Mouse (Mus musculus): ENCODE measurements around the gene Pde8a. TPM values are rescaled to one million over a fixed set of nuclear protein-coding genes. Genes with fewer than 3 reads are reported as not detected.

Gene Pde8a
- 1.5 and 1.9 TPM in 2 replicates for polyA plus RNA-seq (2015; fragmentation: Nextera tagmentation; extraction: Ambion mirVana)

GRCm38 (mm10) chr7:81213347-81214152 is at the start of gene Pde8a:
Pde8a (plus strand) TSS chr7:81213596.
- H3K4me2 ChIP-seq, result peak within 1 kb of the TSS; percentile 64
- peaks cover 23% of the 10 kb centered on the region for H3K4me1 ChIP-seq
- peak within 1 kb of the TSS; percentile 43 for H3K9ac ChIP-seq
- no peak within 1 kb of the TSS for H3K27ac ChIP-seq
- WGBS, result 1% methylated on average over 108 of the region's 128 CpGs
- peaks cover 78% of the 10 kb centered on the region for H3K27me3 ChIP-seq
- no peaks in the 10 kb centered on the region for H3K9me3 ChIP-seq (replicated peaks)
- no peaks in the 10 kb centered on the region for H3K36me3 ChIP-seq (ENCODE audit: poor library complexity, severe bottlenecking)
- H3K4me3 ChIP-seq, result peak within 1 kb of the TSS; percentile 42
- peak; percentile 25; the same call in 1 of the 2 replicates for ATAC-seq

- ATAC-seq, result no peak
- Histone ChIP-seq H3K4me3 (no peak overlapping the region), H3K36me3 (ENCODE audit: poor library complexity, severe bottlenecking) (no peaks in the 10 kb centered on the region), H3K27ac (no peak overlapping the region), H3K4me1 (no peaks in the 10 kb centered on the region), H3K27me3 (no peaks in the 10 kb centered on the region), H3K9me3 (replicated peaks) (no peaks in the 10 kb centered on the region), H3K9ac (no peak overlapping the region), H3K4me2 (no peak overlapping the region)
- WGBS, result 70% methylated on average over 7 of the region's 7 CpGs
Measured at GRCm38 (mm10) chr7:81164411-81164810, 49.0 kb upstream of the Pde8a start.

DNA sequence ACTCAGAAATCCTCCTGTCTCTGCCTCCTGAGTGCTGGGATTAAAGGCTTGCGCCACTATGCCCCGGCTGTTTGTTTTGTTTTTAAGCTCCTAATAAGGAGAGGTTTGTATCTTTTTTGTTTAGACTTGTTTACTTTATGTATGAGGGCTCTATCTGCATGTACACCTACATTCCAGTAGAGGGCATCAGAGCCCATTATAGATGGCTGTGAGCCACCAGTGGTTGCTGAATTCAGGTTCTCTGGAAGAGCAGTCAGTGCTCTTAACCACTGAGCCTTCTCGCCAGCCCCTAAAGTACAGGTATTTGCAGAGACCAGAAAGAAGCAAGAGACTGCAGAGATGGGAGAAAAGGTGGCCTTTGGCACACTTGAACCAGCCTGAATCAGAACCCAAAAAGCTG is 46.3 kb upstream of the Pde8a start:
- H3K27me3 ChIP-seq, result no peaks in the 10 kb centered on the region
- H3K9ac ChIP-seq, result no peak overlapping the region
- H3K4me1 ChIP-seq, result no peaks in the 10 kb centered on the region
- H3K4me3 ChIP-seq, result no peak overlapping the region
- 0 out of 2 replicates have a peak, but pooled peaks have one; percentile 51 for ATAC-seq
- H3K36me3 ChIP-seq (ENCODE audit: poor library complexity, severe bottlenecking), result no peaks in the 10 kb centered on the region
- no peak overlapping the region for H3K4me2 ChIP-seq
- no peaks in the 10 kb centered on the region for H3K9me3 ChIP-seq (replicated peaks)
- WGBS, result 38% methylated on average over 3 of the region's 3 CpGs
- H3K27ac ChIP-seq, result no peak overlapping the region

DNA sequence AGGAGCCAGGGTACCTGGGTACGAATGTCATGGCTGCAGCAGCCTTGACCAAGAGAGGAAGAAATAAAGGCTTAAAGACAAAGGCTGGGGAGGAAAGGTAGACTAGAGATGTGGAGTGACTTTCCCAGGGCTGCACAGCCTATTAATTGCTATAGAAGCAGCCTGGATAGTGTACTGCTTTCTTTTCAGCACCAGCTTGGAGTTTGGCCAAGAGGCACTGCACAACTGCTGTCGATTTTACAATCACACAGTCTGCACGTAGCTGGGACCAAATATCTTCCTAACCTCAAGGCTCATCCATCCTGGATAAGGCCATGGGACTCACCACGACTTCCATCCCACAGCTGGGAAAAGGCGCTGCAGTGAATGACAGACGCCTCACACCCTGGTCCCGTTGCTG is 44.0 kb upstream of the Pde8a start:
- ATAC-seq, result no peak

GRCm38 (mm10) chr7:81173931-81174330 is 39.5 kb upstream of the Pde8a start:
- Histone ChIP-seq H3K4me3 (no peak overlapping the region), H3K36me3 (ENCODE audit: poor library complexity, severe bottlenecking) (no peaks in the 10 kb centered on the region)
- WGBS, result 94% methylated on average over 2 of the region's 2 CpGs

More for the DNA sequence above, 44.0 kb upstream of the Pde8a start:
- H3K36me3 ChIP-seq (ENCODE audit: poor library complexity, severe bottlenecking), result no peaks in the 10 kb centered on the region
- no peak overlapping the region for H3K4me3 ChIP-seq
- H3K9me3 ChIP-seq (replicated peaks), result peaks cover 8% of the 10 kb centered on the region; the same call in 1 of the 2 replicates
- no peak overlapping the region for H3K4me2 ChIP-seq
- no peaks in the 10 kb centered on the region for H3K27me3 ChIP-seq
- H3K9ac ChIP-seq, result no peak overlapping the region
- WGBS, result 75% methylated on average over 7 of the region's 7 CpGs
- H3K4me1 ChIP-seq, result no peaks in the 10 kb centered on the region
- H3K27ac ChIP-seq, result no peak overlapping the region

DNA sequence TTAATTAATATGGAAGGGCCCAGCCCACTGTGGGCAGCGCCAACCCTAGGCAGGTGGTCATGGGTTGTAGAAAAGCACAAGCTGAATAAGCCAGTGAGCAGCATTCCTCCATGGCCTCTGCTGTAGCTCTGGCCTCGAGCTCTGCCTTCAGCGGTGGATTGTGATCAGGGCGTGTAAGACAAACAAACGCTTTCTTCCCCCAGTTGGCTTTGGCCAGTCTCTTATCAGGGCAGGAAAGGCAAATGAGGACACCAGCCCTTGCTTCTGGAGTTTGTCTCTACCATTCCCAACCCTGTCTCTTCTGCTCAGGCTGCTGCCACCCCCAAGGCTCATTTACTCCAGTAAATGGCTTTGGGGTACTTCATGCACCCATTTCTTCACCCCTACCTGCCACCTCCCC is 38.7 kb upstream of the Pde8a start:
- Histone ChIP-seq H3K27me3 (no peaks in the 10 kb centered on the region), H3K4me3 (no peak overlapping the region), H3K4me1 (no peaks in the 10 kb centered on the region), H3K27ac (no peak overlapping the region), H3K36me3 (ENCODE audit: poor library complexity, severe bottlenecking) (no peaks in the 10 kb centered on the region), H3K9ac (no peak overlapping the region), H3K4me2 (no peak overlapping the region), H3K9me3 (replicated peaks) (peaks cover 8% of the 10 kb centered on the region; the same call in 1 of the 2 replicates)
- WGBS, result 92% methylated on average over 5 of the region's 5 CpGs
- ATAC-seq, result no peak

More at GRCm38 (mm10) chr7:81173931-81174330, 39.5 kb upstream of the Pde8a start:
- no peak overlapping the region for H3K9ac ChIP-seq
- H3K4me2 ChIP-seq, result no peak overlapping the region
- H3K27me3 ChIP-seq, result no peaks in the 10 kb centered on the region
- ATAC-seq, result no peak
- H3K27ac ChIP-seq, result no peak overlapping the region
- no peaks in the 10 kb centered on the region for H3K4me1 ChIP-seq
- peaks cover 8% of the 10 kb centered on the region; the same call in 1 of the 2 replicates for H3K9me3 ChIP-seq (replicated peaks)

DNA sequence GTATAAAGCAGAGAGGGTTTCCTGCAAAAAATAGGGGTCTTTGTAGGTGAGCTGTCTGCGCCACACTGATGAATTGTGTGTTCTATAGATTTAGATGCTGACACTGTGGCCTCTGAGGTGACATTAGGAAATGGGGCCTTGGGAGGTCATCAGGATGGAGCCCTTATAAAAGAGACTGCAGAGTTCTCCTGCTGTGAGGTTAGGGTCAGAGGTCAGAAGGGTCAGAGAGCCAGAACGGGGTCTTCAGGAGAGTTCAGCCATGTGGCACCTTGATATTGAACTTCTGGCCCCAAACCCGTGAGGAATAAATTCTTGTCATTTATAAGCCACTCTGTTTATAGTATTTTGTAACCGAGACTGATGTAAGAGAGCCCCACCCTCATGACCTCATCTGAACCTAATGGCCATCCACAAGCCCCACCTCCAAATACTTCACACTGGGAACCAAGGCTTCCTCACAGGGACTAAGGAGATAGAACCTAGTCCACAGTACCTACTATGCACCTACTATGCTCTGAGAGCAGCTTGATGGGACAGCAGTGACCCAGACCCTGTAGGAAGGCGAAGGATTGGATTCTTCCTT is 37.1 kb upstream of the Pde8a start:
- H3K9me3 ChIP-seq (replicated peaks), result peaks cover 8% of the 10 kb centered on the region; the same call in 1 of the 2 replicates
- 55% methylated on average over 5 of the region's 5 CpGs for whole genome bisulfite sequencing
- no peak overlapping the region for H3K4me2 ChIP-seq
- no peak for ATAC-seq
- H3K4me1 ChIP-seq, result no peaks in the 10 kb centered on the region
- H3K36me3 ChIP-seq (ENCODE audit: poor library complexity, severe bottlenecking), result no peaks in the 10 kb centered on the region
- H3K27ac ChIP-seq, result no peak overlapping the region
- no peaks in the 10 kb centered on the region for H3K27me3 ChIP-seq
- H3K4me3 ChIP-seq, result no peak overlapping the region
- H3K9ac ChIP-seq, result no peak overlapping the region

DNA sequence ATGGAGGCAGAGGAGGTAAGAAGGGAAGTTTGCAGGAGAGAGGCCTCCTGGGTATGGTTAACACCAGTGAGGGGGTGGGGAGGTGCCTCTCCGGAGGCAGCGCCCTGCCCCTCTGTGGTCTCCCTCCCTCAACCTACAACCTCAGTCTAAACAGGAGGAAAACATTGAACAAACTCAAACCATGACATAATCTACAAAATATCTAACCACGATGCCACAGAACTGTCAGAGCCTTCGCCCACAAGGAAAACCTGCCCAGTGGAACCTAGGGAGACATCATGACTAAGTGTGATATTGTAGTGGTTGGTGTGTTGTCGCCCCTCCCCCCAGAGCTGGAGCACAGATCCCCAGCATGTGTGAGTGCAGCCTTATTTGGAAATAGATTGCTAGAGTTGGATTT is 33.9 kb upstream of the Pde8a start:
- H3K4me3 ChIP-seq, result no peak overlapping the region
- H3K9me3 ChIP-seq (replicated peaks), result no peaks in the 10 kb centered on the region
- WGBS, result 74% methylated on average over 5 of the region's 5 CpGs
- H3K9ac ChIP-seq, result no peak overlapping the region
- no peak overlapping the region for H3K27ac ChIP-seq
- no peak for ATAC-seq
- no peaks in the 10 kb centered on the region for H3K36me3 ChIP-seq (ENCODE audit: poor library complexity, severe bottlenecking)
- H3K4me1 ChIP-seq, result no peaks in the 10 kb centered on the region
- no peak overlapping the region for H3K4me2 ChIP-seq
- no peaks in the 10 kb centered on the region for H3K27me3 ChIP-seq

- no peaks in the 10 kb centered on the region for H3K9me3 ChIP-seq (replicated peaks)
- no peaks in the 10 kb centered on the region for H3K36me3 ChIP-seq (ENCODE audit: poor library complexity, severe bottlenecking)
- no peak overlapping the region for H3K9ac ChIP-seq
- H3K27me3 ChIP-seq, result no peaks in the 10 kb centered on the region
- no peak overlapping the region for H3K27ac ChIP-seq
- no peak for ATAC-seq
- H3K4me1 ChIP-seq, result no peaks in the 10 kb centered on the region
- WGBS, result 85% methylated on average over 10 of the region's 10 CpGs
- H3K4me2 ChIP-seq, result no peak overlapping the region
- H3K4me3 ChIP-seq, result no peak overlapping the region
Measured at GRCm38 (mm10) chr7:81182492-81183175, 30.8 kb upstream of the Pde8a start.

DNA sequence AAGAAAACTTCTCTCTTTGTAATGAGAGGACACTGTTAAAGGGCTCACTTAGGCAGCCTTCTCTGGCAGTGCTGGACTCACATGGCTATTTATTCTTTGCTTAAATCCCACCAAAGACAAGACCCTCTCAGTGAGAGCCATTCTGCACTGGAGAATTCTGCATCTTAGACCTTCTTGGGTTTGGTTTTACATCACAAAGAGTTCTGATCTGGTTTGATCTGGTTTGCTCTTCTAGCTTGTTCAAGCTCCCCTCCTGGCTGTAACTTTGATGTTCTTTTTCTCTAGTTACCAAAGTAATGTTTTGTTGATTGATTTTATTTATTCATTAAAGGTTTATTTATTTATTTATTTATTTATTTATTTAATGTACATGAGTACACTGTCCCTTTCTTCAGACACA is 30.2 kb upstream of the Pde8a start:
- H3K4me1 ChIP-seq, result no peaks in the 10 kb centered on the region
- no peaks in the 10 kb centered on the region for H3K27me3 ChIP-seq
- ATAC-seq, result no peak
- H3K36me3 ChIP-seq (ENCODE audit: poor library complexity, severe bottlenecking), result no peaks in the 10 kb centered on the region
- H3K4me2 ChIP-seq, result no peak overlapping the region
- H3K9me3 ChIP-seq (replicated peaks), result no peaks in the 10 kb centered on the region
- no peak overlapping the region for H3K4me3 ChIP-seq
- no peak overlapping the region for H3K27ac ChIP-seq
- H3K9ac ChIP-seq, result no peak overlapping the region

GRCm38 (mm10) chr7:81184136-81184535 is 29.3 kb upstream of the Pde8a start:
- Histone ChIP-seq H3K27me3 (no peaks in the 10 kb centered on the region), H3K9ac (no peak overlapping the region), H3K4me2 (no peak overlapping the region), H3K4me1 (no peaks in the 10 kb centered on the region), H3K27ac (no peak overlapping the region), H3K4me3 (no peak overlapping the region), H3K9me3 (replicated peaks) (no peaks in the 10 kb centered on the region), H3K36me3 (ENCODE audit: poor library complexity, severe bottlenecking) (no peaks in the 10 kb centered on the region)
- no peak for ATAC-seq
- WGBS, result 82% methylated on average over 2 of the region's 2 CpGs

DNA sequence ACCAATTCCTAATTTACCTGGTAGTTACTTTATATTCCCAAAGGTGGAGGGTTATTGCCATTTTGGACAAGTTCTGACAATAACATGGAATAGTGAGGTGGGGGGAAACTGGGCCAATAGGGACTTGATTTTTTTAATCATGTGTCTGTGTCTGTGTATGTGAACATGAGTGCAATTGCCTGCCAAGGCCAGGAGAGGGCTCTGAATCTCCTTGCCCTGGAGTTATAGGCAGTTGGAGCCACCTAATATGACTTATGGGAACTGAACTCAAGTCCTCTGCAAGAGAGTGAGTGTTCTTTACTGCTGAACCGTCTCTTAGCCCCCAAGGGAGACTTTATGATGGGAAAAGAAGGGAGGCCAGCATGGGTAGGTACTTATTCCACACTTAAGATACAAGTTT is 28.7 kb upstream of the Pde8a start:
- no peak overlapping the region for H3K4me2 ChIP-seq
- no peak overlapping the region for H3K27ac ChIP-seq

More for the DNA sequence above, 28.7 kb upstream of the Pde8a start:
- no peak overlapping the region for H3K4me3 ChIP-seq
- H3K27me3 ChIP-seq, result no peaks in the 10 kb centered on the region
- no peak overlapping the region for H3K9ac ChIP-seq
- H3K9me3 ChIP-seq (replicated peaks), result no peaks in the 10 kb centered on the region
- no peaks in the 10 kb centered on the region for H3K4me1 ChIP-seq
- 82% methylated on average over 1 of the region's 1 CpGs for WGBS
- no peak for ATAC-seq
- no peaks in the 10 kb centered on the region for H3K36me3 ChIP-seq (ENCODE audit: poor library complexity, severe bottlenecking)

Measured in forebrain, embryonic 13.5 days (tissue).